Comparison of ENCODE assay signal across 9 mouse cellular contexts in the genomic region with DNA sequence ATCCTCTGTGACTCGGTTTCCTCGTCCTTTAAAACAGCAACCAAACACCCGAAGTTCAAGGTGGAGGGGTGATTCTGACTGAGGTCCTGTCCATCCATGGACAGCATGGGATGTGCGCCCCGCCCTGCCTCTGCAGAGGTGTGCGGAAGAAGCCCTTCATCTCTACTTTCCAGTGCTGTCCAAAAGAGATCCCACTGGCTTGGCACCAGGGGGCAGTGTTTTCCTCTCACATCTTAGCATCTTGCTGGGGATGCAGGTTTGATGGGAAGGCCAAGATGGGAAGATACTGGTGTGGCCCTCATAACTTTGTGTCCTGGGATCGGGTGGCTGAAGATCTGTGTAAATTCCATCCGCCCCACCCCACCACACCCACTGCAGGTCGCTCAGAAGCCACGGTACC. TPM values are rescaled to one million over a fixed set of nuclear protein-coding genes. Genes with fewer than 3 reads are reported as not detected.
A peak's percentile ranks its signal among the peaks of the same experiment; 100 is the strongest.
DNase-seq lines count a peak whose midpoint lies in the region; ATAC-seq and TF ChIP-seq lines count a peak whose summit lies in the region.
"Had no signal": no experiment of that assay in that cellular context is flagged by ENCODE, and none has a peak within 500 bp of the region (broad histone marks: within the 10 kb centered on the region; RNA-seq: fewer than 3 reads in every experiment).

No protein-coding gene starts in this region.

- H3K9ac ChIP-seq in midbrain, postnatal 0 days (replicated peaks; ENCODE audit: low read length, poor library complexity, severe bottlenecking) = no peak overlapping the region
- no peak overlapping the region for H3K9ac ChIP-seq in midbrain, embryonic 11.5 days (ENCODE audit: low read length)
- H3K9ac ChIP-seq in midbrain, embryonic 13.5 days (replicated peaks) = no peak overlapping the region

- no peak overlapping the region; the same call in 1 of the 2 replicates for H3K27ac ChIP-seq in gastrocnemius, adult 2 months
- H3K27ac ChIP-seq in midbrain, postnatal 0 days (ENCODE audit: low read depth, low read length) = no peak overlapping the region
- no peak overlapping the region for H3K27ac ChIP-seq in midbrain, embryonic 11.5 days (ENCODE audit: low read depth, low read length)
- no peak overlapping the region for H3K27ac ChIP-seq in midbrain, embryonic 13.5 days

- peak; percentile 65 for DNase-seq in gastrocnemius, adult 2 months
- no peak for DNase-seq in gastrocnemius, adult 8-10 months (ENCODE audit: low spot score in 2 of 2)
- DNase-seq in midbrain, postnatal 0 days (ENCODE audit: low spot score) = peak; percentile 38
- DNase-seq in midbrain, embryonic 11.5 days (ENCODE audit: low spot score, missing footprints) = no peak
- peak; percentile 57 to 66 for DNase-seq in adrenal gland, adult 18-20 months (ENCODE audit: low spot score in 2 of 2)
- peak; percentile 67 to 68 for DNase-seq in kidney, postnatal 4 days
- no peak for DNase-seq in spleen, adult 18-20 months

- intact Hi-C loops in gastrocnemius, adult 2 months (cut with DNase I) = no loop called here

- peak; percentile 75 for TF ChIP-seq CTCF in gastrocnemius, adult 2 months (IDR thresholded peaks at IDR 0.05)
- TF ChIP-seq CTCF in midbrain, postnatal 0 days (IDR thresholded peaks at IDR 0.05) = peak; percentile 68

- H3K27me3 ChIP-seq in midbrain, postnatal 0 days (ENCODE audit: insufficient read depth, low read length) = no peaks in the 10 kb centered on the region
- H3K27me3 ChIP-seq in midbrain, embryonic 11.5 days (ENCODE audit: control insufficient read depth, insufficient read depth, low read length) = 0 out of 2 replicates have a peak, but pooled peaks cover 2% of the 10 kb centered on the region
- H3K27me3 ChIP-seq in midbrain, embryonic 13.5 days = peaks cover 22% of the 10 kb centered on the region

- WGBS in midbrain, postnatal 0 days = 55% methylated on average over 10 of the region's 10 CpGs
- WGBS in midbrain, embryonic 11.5 days = 55% methylated on average over 10 of the region's 10 CpGs
- 58% methylated on average over 10 of the region's 10 CpGs for WGBS in midbrain, embryonic 13.5 days

- no peak overlapping the region for H3K4me2 ChIP-seq in midbrain, postnatal 0 days (ENCODE audit: low read depth, low read length, poor library complexity, severe bottlenecking)
- no peak overlapping the region for H3K4me2 ChIP-seq in midbrain, embryonic 11.5 days
- H3K4me2 ChIP-seq in midbrain, embryonic 13.5 days (replicated peaks) = no peak overlapping the region

- H3K9me3 ChIP-seq in midbrain, postnatal 0 days (ENCODE audit: low read length) = no peaks in the 10 kb centered on the region
- no peaks in the 10 kb centered on the region for H3K9me3 ChIP-seq in midbrain, embryonic 11.5 days (ENCODE audit: control insufficient read depth, low read length)
- no peaks in the 10 kb centered on the region for H3K9me3 ChIP-seq in midbrain, embryonic 13.5 days

- H3K4me1 ChIP-seq in midbrain, postnatal 0 days (ENCODE audit: insufficient read depth, low read length) = no peaks in the 10 kb centered on the region
- no peaks in the 10 kb centered on the region for H3K4me1 ChIP-seq in midbrain, embryonic 11.5 days (ENCODE audit: control insufficient read depth, insufficient read depth, low read length)
- H3K4me1 ChIP-seq in midbrain, embryonic 13.5 days (replicated peaks) = no peaks in the 10 kb centered on the region

- H3K4me3 ChIP-seq in gastrocnemius, adult 2 months = no peak overlapping the region
- no peak overlapping the region for H3K4me3 ChIP-seq in midbrain, postnatal 0 days (ENCODE audit: low read depth, low read length)
- no peak overlapping the region for H3K4me3 ChIP-seq in midbrain, embryonic 11.5 days (ENCODE audit: low read depth, low read length)
- no peak overlapping the region for H3K4me3 ChIP-seq in midbrain, embryonic 13.5 days (replicated peaks)

- ATAC-seq in midbrain, postnatal 0 days (ENCODE audit: low FRiP score) = no peak
- no peak for ATAC-seq in midbrain, embryonic 11.5 days (ENCODE audit: low FRiP score)
- no peak for ATAC-seq in midbrain, embryonic 13.5 days

- H3K36me3 ChIP-seq in midbrain, postnatal 0 days (ENCODE audit: insufficient read depth, low read length) = no peaks in the 10 kb centered on the region
- no peaks in the 10 kb centered on the region for H3K36me3 ChIP-seq in midbrain, embryonic 11.5 days (ENCODE audit: control insufficient read depth, insufficient read depth, low read length)
- H3K36me3 ChIP-seq in midbrain, embryonic 13.5 days = no peaks in the 10 kb centered on the region

RNA-seq across cellular contexts. Expression of gene Ppm1j, which starts 10.8 kb away (rescaled TPM):
- 10 to 100 TPM; 33.3 to 45.6 TPM for total RNA-seq in gastrocnemius, adult 2 months (2021)
- 10 to 100 TPM; 33.3 to 41.9 (median 35.3) TPM for total RNA-seq in gastrocnemius, adult 8-10 months (2022)
- 0.22 and 0.76 TPM in 2 replicates for total RNA-seq in midbrain, postnatal 0 days (2014; rRNA removed)
- 1.2 and 1.3 TPM in 2 replicates for polyA plus RNA-seq in midbrain, postnatal 0 days (2015; fragmentation: Nextera tagmentation; extraction: Ambion mirVana)
- polyA plus RNA-seq in midbrain, embryonic 11.5 days (2014; fragmentation: Nextera tagmentation; extraction: Ambion mirVana) = 0.44 and 0.97 TPM in 2 replicates
- total RNA-seq in adrenal gland, adult 18-20 months (2021) = 1 to 10 TPM; 2.9 to 4.6 TPM
- polyA plus RNA-seq in midbrain, embryonic 13.5 days (2015; fragmentation: Nextera tagmentation; extraction: Ambion mirVana) = 0.30 and 0.77 TPM in 2 replicates
- total RNA-seq: neutrophil, adult 5-6 weeks had no signal

RNA-seq across cellular contexts. Expression of gene Fam19a3, which starts 11.6 kb away (rescaled TPM):
- 1 to 10 TPM; 2.7 to 4.2 TPM for total RNA-seq in gastrocnemius, adult 2 months (2021)
- 1 to 10 TPM; 1.9 to 3.2 (median 2.6) TPM for total RNA-seq in gastrocnemius, adult 8-10 months (2022)
- 0.09 and 0.11 TPM in 2 replicates for total RNA-seq in midbrain, postnatal 0 days (2014; rRNA removed)
- not detected in 2 replicates for polyA plus RNA-seq in midbrain, postnatal 0 days (2015; fragmentation: Nextera tagmentation; extraction: Ambion mirVana)
- polyA plus RNA-seq in midbrain, embryonic 11.5 days (2014; fragmentation: Nextera tagmentation; extraction: Ambion mirVana) = not detected in 2 replicates
- 1 to 10 TPM in 1 of 2 experiments, under 1 TPM in 1; 0.60 to 1.2 TPM for total RNA-seq in adrenal gland, adult 18-20 months (2021)
- polyA plus RNA-seq in midbrain, embryonic 13.5 days (2015; fragmentation: Nextera tagmentation; extraction: Ambion mirVana) = not detected in 2 replicates
- total RNA-seq: neutrophil, adult 5-6 weeks had no signal

RNA-seq across cellular contexts. Expression of gene Rhoc, which starts 18.1 kb away (rescaled TPM):
- total RNA-seq in gastrocnemius, adult 2 months (2021) = 10 to 100 TPM; 26.1 to 41.6 TPM
- total RNA-seq in gastrocnemius, adult 8-10 months (2022) = 10 to 100 TPM; 30.2 to 33.5 (median 32.0) TPM
- total RNA-seq in midbrain, postnatal 0 days (2014; rRNA removed) = 35.2 and 50.9 TPM in 2 replicates
- polyA plus RNA-seq in midbrain, postnatal 0 days (2015; fragmentation: Nextera tagmentation; extraction: Ambion mirVana) = 39.9 and 44.8 TPM in 2 replicates
- 78.2 and 82.0 TPM in 2 replicates for polyA plus RNA-seq in midbrain, embryonic 11.5 days (2014; fragmentation: Nextera tagmentation; extraction: Ambion mirVana)
- 100 to 1,000 TPM; 105 to 116 TPM for total RNA-seq in adrenal gland, adult 18-20 months (2021)
- polyA plus RNA-seq in midbrain, embryonic 13.5 days (2015; fragmentation: Nextera tagmentation; extraction: Ambion mirVana) = 39.7 and 43.2 TPM in 2 replicates

RNA-seq across cellular contexts. Expression of gene Mov10, which starts 48.3 kb away (rescaled TPM):
- total RNA-seq in gastrocnemius, adult 2 months (2021) = 1 to 10 TPM in 1 of 2 experiments, under 1 TPM in 1; 0.38 to 2.5 TPM
- total RNA-seq in gastrocnemius, adult 8-10 months (2022) = under 1 TPM; 0.32 to 0.92 (median 0.54) TPM
- total RNA-seq in midbrain, postnatal 0 days (2014; rRNA removed) = 7.9 and 18.2 TPM in 2 replicates
- polyA plus RNA-seq in midbrain, postnatal 0 days (2015; fragmentation: Nextera tagmentation; extraction: Ambion mirVana) = 6.1 and 7.7 TPM in 2 replicates
- 9.5 and 9.9 TPM in 2 replicates for polyA plus RNA-seq in midbrain, embryonic 11.5 days (2014; fragmentation: Nextera tagmentation; extraction: Ambion mirVana)
- total RNA-seq in adrenal gland, adult 18-20 months (2021) = 10 to 100 TPM in 1 of 2 experiments, 1 to 10 TPM in 1; 9.0 to 15.0 TPM
- 6.2 and 8.7 TPM in 2 replicates for polyA plus RNA-seq in midbrain, embryonic 13.5 days (2015; fragmentation: Nextera tagmentation; extraction: Ambion mirVana)

Comparison
In these comparisons a context has a peak if more than half of its experiments do, and no peak if none do; other contexts are left out.
1. DNase-seq: peak in gastrocnemius, adult 2 months (single experiment), midbrain, postnatal 0 days (single experiment), adrenal gland, adult 18-20 months (2 of 2) and kidney, postnatal 4 days (2 of 2); none in gastrocnemius, adult 8-10 months (0 of 2), midbrain, embryonic 11.5 days (single experiment) and spleen, adult 18-20 months (0 of 2).
2. RNA of gene Ppm1j, which starts 10.8 kb away (total RNA-seq): 33.3 to 45.6 TPM in gastrocnemius, adult 2 months and 33.3 to 41.9 TPM in gastrocnemius, adult 8-10 months; 2.9 to 4.6 TPM in adrenal gland, adult 18-20 months and 0.22 to 0.76 TPM in midbrain, postnatal 0 days; every median in the first group is over 4 times any median in the second.